Mouse (Mus musculus) thymus, postnatal 36 days (tissue): ENCODE results near the gene Nr2f2.

Source experiments
- DNase-seq, 2 experiments: peaks; one replicate each; pipeline ENCODE4 v3.0.0; 2022; ENCODE audit warnings: mixed read lengths in 2 of 2

The Nr2f2 gene

DNA sequence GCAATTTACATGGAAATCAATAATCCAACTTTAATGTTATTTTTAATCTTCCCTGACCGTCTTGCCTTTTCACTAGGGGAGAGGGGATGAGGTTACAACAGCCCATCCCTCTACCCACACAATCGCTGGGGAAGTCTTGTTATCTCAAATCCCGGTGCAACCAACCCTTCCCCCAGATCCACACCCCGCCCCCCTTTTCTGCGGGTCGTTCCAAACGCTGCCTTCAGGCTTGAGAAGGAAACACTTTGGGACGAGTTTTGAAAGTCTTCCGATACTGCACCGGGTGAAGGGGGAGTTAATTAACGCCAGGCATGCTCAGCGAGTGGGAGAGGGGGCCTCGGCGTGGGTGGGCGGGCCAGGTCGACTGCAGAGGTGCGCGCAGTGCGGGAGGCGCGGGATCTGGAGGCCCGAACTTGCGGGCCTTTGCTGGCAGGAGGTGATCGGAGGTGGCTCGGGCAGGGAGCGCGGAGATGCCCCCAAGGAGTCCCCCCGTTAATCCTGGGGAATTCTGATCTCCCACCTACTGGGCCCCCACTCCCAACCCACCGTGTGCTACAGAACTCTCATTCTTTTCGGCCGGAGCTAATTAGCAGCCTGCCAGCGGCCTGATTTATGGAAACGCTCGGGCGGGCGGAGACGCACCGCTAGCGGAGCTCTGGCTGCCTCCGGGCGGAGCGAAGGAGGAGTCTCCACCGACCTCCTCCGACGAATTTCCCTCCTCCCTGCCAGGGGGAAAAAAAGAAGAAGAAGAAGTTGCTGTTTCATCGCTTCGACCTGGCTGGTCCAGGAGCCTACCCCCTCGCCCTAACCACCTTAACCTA is 35.1 kb downstream of the Nr2f2 start:
- DNase-seq, result no peak

DNA sequence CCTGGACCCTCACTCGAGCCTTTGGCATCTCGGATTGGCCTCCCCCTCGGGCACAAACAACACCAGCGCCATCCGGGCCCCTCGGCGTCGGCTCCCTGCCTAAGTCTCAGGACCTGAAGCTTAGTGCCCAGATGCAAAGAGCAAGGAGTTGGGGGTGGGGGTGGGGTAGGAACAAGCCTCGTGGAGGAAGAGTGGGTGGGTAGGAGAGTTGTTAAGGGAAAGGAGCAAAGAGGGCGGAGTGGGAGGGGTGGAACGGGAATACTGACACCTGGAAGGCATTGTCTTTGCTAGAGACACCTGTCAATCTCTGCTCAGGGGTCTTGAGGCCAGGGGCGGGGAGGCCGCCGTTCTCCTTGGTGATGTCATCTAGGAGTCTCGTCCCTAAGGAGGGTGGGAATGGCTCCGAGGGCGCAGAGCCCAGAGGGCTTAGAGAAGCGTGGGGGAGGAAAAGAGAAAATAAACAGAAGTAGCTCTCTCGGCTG is 35.7 kb downstream of the Nr2f2 start:
- no peak for DNase-seq

DNA sequence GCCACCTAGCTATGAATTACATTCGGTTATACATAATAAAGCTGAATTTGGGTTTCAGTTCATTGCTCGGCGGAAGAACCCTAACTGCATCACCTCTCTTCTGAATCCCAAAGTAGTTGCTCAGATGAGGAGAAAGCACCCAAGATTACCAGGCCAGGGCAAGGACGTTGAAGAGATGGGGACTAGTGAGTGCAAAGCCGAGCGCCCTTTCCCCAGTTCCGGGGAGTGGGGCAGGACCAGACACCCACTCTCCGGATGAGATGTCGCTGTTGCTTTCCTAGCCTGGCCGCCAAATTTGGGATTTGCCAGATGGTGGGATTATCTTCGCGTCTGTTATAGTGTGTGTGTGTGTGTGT is 36.4 kb downstream of the Nr2f2 start:
- DNase-seq, result no peak

DNA sequence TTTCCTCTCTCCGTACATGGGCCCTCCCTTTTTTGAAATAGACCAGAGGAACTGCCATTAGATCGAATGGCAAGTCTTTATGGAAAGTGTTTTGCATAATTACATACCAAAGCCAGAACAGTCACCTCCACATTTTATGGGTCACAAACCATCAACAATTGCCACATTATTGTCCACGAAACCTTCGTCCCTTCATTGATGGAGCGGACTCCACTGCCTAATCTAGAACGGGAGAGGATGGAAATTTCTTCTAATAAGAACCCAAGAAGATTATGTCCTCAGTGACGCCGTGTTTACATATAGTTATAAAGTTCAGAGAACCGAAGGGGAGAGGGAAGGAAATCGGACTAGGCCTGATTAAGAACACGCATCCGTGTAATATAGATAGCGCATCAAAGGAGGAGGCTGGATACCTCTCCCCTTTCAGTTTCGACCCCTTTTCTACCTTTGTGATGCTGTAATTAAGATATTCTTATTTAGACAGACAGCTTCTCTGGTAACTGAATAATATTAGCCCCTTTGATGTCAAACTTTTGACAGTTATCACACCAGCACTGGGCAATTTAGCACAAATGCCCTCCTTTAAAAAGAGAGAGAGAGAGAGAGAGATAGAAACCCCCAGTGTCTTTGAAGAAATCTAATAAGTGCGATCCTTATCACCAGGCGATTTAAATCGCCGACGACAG is 36.9 kb downstream of the Nr2f2 start:
- DNase-seq, result no peak

DNA sequence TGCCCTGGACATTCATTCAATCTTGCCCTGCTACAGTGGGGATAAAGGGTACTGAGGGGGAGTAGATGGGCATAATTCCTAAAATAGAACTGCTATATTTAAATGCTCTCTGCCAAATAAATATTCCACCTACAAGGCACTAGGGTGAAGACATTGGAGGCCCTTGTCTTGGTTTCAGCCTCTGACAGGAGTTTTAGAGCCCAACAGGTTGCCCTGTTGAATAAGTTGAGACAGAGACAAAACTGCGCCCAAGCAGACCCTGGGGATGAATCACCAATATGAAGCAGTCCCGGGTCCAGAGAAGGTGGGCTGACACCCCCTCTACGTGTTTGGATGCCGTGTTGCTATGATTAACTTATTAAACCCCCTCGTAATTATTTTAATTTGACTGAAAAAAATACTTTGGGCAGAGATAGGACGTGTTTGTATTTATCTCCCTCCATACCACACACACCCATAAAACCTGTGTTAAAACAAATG is 37.5 kb downstream of the Nr2f2 start:
- no peak for DNase-seq

DNA sequence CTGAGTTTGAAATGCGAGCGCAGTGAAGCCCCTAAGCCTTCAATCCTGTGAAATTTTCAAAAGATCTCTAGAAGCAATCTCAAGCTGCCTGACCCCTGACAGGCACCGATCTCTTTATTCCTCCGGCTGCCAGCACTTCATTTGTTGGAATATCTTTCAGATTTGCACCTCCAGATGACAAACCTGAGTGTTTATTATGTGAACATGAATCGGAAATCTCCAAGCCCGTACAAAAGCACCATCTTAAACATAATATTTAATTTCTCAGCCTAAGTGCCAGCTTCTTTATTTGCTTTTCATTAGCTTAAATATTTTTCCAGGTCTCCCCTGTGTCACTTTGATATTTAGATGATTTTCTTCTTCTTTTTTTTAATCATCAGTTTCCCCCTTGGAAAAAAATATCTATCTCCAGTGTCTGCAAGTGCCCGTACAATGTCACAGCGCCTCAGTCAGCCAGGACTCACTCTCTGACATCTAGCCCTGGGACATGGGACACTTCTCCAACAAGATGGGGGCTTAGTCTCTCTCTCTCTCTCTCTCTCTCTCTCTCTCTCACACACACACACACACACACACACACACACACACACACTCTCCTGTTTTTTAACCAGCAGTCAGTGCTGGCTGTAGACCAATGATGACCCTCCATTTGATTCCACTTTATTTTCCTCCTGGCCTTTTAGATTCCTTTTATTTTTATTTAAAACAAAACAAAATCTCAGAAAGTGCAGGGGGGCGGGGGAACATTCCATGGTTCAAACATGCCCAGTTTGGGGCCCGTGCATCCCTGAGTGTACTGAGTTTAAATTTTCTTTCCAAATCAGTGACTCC is 38.1 kb downstream of the Nr2f2 start:
- no peak for DNase-seq

DNA sequence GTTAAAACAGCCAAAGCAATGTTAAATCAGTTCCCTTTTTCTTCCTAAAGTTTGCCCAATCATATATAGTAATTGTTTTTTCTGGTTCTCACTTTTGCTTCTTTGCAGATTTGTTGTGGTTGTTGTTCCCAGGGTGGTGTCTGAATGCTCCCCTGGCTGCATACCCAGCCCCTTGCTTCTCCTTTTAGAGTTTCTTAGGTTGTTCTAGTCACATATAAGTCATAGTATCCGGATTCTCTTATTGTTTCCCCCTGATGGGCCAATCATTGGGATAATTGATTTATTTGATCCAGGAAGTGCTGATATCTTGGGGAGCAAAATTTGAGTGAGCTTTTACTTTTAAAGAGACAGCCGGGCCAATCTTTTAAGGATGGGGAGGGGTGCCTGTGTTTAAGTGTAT is 39.3 kb downstream of the Nr2f2 start:
- DNase-seq, result no peak

DNA sequence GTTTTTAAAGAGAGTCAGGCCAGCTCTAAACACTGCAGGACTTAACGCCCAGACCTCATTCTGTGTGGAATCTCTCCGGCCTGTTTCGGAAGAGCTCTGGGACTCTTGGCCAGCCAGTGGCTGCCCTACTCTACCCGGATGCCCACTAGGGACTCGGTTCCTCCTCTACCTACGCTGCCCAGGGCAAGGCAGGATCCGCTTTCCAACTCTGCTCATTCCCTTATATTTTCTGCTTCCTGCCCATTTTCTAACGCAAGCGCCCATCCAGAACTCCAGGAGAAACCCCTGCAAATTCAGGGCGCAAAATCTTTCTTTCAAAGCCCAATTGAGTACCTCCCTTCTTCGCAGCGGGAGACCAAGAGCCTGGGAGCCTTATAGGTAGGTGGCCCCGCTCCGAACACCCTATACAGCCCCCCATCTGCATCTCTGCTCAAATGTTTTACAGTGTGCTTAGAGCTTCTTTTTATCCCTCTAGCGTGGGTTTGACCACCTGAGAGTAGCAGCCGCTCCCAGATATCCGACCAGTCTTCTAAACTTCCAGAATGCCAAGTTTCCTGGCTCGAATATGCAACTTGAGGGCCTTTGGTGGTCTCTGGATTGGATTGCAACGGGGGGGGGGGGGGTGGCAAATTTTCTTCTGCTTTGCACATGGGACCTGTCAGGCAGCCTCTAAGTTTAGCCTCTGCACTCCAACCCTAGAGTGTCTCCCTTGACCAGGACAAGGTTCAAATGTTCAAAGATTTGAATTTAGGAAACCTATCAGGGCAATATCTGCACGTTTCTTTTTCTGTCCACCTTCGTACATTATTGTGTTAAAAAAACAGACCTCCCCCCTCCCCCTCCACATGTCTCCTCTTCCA is 40.1 kb downstream of the Nr2f2 start:
- no peak for DNase-seq

DNA sequence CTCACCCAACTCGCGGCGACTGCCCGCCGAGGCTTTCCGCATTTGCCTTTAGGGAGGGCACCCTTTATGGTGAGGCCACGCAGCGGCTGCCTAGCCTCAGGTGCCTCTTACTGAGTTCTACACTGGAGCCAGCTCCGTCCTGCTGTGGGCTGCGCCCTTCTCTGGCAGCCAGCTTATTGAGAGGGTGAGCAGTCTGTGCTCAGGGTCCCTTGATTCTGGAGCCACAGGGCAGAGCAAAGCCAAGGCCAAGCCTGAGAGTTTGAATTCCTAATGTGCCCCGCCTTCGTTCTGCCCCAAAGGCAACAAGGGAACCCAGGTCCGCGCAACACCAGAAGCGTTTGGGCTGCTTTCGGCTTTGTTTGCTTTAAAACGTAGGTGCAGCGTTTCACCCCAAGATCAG is 41.2 kb downstream of the Nr2f2 start:
- no peak for DNase-seq

DNA sequence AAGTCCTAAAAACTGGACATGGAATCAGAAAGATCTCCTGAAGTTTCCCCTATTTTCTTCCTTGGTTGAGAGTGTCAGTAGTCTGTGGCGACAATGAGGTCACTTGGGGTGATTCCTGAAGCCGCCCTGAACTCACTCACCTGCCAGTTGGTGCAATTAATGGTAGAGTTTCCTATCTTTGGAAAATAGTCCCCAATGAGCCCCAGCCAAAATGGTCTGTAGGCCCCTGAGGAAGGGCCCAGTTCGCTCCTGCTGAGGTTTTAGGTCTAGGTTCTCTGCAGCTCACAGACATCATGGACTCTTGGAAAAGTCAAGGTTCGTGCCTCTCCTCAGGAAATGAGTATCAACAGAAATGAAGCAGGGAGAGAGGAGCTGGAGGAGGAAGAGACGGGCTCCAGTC is 42.0 kb downstream of the Nr2f2 start:
- no peak for DNase-seq

DNA sequence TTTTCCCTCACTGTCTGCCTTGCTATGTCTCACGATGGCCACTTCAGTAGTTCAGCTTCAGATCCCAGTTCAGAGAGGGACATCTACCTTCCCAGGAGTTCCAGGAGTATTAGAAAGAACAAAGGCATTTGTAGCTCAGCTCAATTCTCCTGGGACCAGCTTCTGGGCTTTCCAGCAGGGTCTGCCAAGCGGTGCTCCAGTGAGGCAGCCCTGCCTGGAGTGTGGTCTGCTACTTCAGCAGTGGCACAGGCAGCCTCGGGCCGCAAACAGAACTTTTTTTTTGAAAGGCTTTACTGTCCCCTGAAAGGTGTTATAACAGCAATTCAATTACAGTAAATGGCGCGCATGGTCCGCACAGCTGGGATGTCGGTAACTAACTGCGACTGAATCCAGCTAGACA is 42.5 kb downstream of the Nr2f2 start:
- no peak for DNase-seq

DNA sequence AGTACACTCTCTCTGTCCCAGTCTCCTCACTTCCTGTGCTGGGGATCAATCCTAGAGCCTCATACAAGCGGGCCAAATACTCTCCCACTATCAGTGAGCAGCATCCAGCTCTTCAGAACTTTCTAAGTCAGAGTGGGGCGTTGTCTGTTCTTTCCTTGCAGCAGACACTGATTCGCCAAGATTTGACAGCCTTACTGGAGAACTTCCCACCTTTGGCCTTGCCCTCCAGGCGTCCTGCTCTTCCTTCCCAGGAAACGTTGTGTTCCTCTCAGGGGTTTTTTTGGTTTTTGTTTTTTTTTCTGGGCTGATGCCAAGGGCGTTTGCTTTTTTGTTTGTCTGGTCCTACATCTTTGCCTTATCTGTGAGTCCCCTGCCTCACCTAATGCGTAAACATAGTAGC is 60.8 kb downstream of the Nr2f2 start:
- no peak for DNase-seq

DNA sequence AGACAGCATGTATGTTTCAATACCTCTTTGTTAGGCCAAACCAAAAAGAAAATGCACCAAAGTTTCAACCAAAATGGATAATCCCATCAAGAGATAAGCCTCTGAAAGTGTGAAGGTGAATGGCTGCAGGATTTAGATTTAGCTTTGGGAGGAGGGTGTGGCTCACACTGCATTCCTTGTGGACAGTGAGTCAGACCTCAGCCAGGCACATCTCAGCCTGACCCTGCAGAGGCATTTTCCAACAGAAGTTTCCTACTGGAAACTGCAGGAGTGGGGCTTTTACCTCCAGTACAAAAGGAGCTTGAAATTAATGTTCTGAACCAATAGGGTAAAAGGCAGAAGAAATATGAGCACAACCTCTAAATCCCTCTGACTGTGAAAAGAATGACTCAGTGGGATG is 62.1 kb downstream of the Nr2f2 start:
- DNase-seq, result no peak
